9 mouse cellular contexts compared by ENCODE assay signal in the genomic region with DNA sequence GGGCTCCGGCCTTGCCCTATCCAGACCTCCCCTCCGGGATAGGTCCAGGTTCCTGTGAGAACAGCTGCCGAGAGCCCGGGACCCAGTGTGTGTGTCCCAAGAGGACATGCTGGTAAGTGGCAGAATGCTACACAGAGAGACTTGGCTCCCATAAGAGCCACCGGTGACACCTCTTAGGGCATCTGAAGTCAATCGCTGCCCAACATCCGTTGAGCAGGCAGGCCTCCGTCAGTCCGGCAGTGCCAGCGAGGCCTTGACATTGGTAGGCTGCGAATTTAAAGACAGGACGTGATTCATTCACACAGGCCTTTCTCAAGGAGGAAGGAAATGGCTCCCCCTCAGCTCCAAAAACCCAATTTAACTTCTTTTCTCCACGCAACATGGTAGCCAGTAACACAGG. TPM values are rescaled to one million over a fixed set of nuclear protein-coding genes. Genes with fewer than 3 reads are reported as not detected.
DNase-seq lines count a peak whose midpoint lies in the region; ATAC-seq and TF ChIP-seq lines count a peak whose summit lies in the region.
"Had no signal": no experiment of that assay in that cellular context is flagged by ENCODE, and none has a peak within 500 bp of the region (broad histone marks: within the 10 kb centered on the region; RNA-seq: fewer than 3 reads in every experiment).

No protein-coding gene starts in this region.

- peaks cover 36% of the 10 kb centered on the region for H3K4me1 ChIP-seq in liver, adult 2 months (ENCODE audit: control insufficient read depth, insufficient read depth, low read length)
- H3K4me1 ChIP-seq in liver, embryonic 11.5 days (replicated peaks; ENCODE audit: control insufficient read depth, insufficient read depth, low read length), result peaks cover 27% of the 10 kb centered on the region
- H3K4me1 ChIP-seq in forebrain, postnatal 0 days (ENCODE audit: insufficient read depth), result peaks cover 7% of the 10 kb centered on the region; the same call in 1 of the 2 replicates
- peaks cover 30% of the 10 kb centered on the region for H3K4me1 ChIP-seq in neural tube, embryonic 15.5 days

- TF ChIP-seq CTCF in liver, adult 2 months (IDR thresholded peaks at IDR 0.05; ENCODE audit: low read depth, low read length), result no peak
- TF ChIP-seq CTCF in forebrain, postnatal 0 days (IDR thresholded peaks at IDR 0.05; ENCODE audit: low read depth), result no peak

- no peak for ATAC-seq in liver, embryonic 11.5 days (replicated peaks; ENCODE audit: low FRiP score)
- ATAC-seq in forebrain, postnatal 0 days, result no peak
- no peak for ATAC-seq in neural tube, embryonic 15.5 days (ENCODE audit: low FRiP score)

- H3K36me3 ChIP-seq in liver, adult 2 months (ENCODE audit: control insufficient read depth, insufficient read depth, low read length), result no peaks in the 10 kb centered on the region
- H3K36me3 ChIP-seq in liver, embryonic 11.5 days (ENCODE audit: control insufficient read depth, insufficient read depth, low read length), result no peaks in the 10 kb centered on the region
- no peaks in the 10 kb centered on the region for H3K36me3 ChIP-seq in forebrain, postnatal 0 days (ENCODE audit: insufficient read depth)
- H3K36me3 ChIP-seq in neural tube, embryonic 15.5 days, result no peaks in the 10 kb centered on the region

- no peaks in the 10 kb centered on the region for H3K27me3 ChIP-seq in liver, adult 2 months (ENCODE audit: control insufficient read depth, insufficient read depth, low read length)
- H3K27me3 ChIP-seq in liver, embryonic 11.5 days (replicated peaks; ENCODE audit: control insufficient read depth, insufficient read depth, low read length), result no peaks in the 10 kb centered on the region
- no peaks in the 10 kb centered on the region for H3K27me3 ChIP-seq in forebrain, postnatal 0 days (ENCODE audit: insufficient read depth, low read length)
- no peaks in the 10 kb centered on the region for H3K27me3 ChIP-seq in neural tube, embryonic 15.5 days (replicated peaks)

- WGBS in liver, adult 2 months, result 69% methylated on average over 13 of the region's 13 CpGs
- 60% methylated on average over 13 of the region's 13 CpGs for WGBS in liver, embryonic 11.5 days
- WGBS in forebrain, postnatal 0 days, result 89% methylated on average over 13 of the region's 13 CpGs
- 83% methylated on average over 13 of the region's 13 CpGs for WGBS in neural tube, embryonic 15.5 days

- no peak overlapping the region for H3K9ac ChIP-seq in liver, adult 2 months (ENCODE audit: low read depth, low read length)
- no peak overlapping the region for H3K9ac ChIP-seq in liver, embryonic 11.5 days (ENCODE audit: low read depth, low read length)
- H3K9ac ChIP-seq in forebrain, postnatal 0 days, result no peak overlapping the region
- no peak overlapping the region for H3K9ac ChIP-seq in neural tube, embryonic 15.5 days (replicated peaks)

- no peak overlapping the region for H3K4me2 ChIP-seq in liver, embryonic 11.5 days
- H3K4me2 ChIP-seq in forebrain, postnatal 0 days (ENCODE audit: low read depth), result no peak overlapping the region
- no peak overlapping the region for H3K4me2 ChIP-seq in neural tube, embryonic 15.5 days

- DNase-seq in liver, adult 2 months (ENCODE audit: extremely low read depth, low read depth, low spot score), result no peak
- no peak for DNase-seq in liver, embryonic 11.5 days (ENCODE audit: low spot score)
- DNase-seq in forebrain, postnatal 0 days, result no peak
- peak; percentile 42 to 60 for DNase-seq in kidney, postnatal 36 days
- DNase-seq in cerebellum, adult 9-11 months, result no peak
- DNase-seq in natural killer cell, adult 2 months (ENCODE audit: low spot score in 2 of 2), result no peak
- DNase-seq in cerebellum, adult 8-10 months, result no peak

- peaks cover 39% of the 10 kb centered on the region for H3K79me2 ChIP-seq in liver, adult 2 months (ENCODE audit: control insufficient read depth, insufficient read depth, low read length)

- H3K4me3 ChIP-seq in liver, adult 2 months (ENCODE audit: insufficient read depth, low read depth, low read length), result no peak overlapping the region
- H3K4me3 ChIP-seq in liver, embryonic 11.5 days (ENCODE audit: low read depth, low read length), result no peak overlapping the region
- no peak overlapping the region for H3K4me3 ChIP-seq in forebrain, postnatal 0 days (ENCODE audit: low read depth, low read length)
- H3K4me3 ChIP-seq in neural tube, embryonic 15.5 days (replicated peaks), result no peak overlapping the region

- peak overlapping the region; percentile 64 for H3K27ac ChIP-seq in liver, adult 2 months (replicated peaks; ENCODE audit: insufficient read depth, low read depth, low read length)
- H3K27ac ChIP-seq in liver, embryonic 11.5 days (ENCODE audit: low read depth, low read length), result no peak overlapping the region
- peak overlapping the region; percentile 59; the same call in 1 of the 2 replicates for H3K27ac ChIP-seq in forebrain, postnatal 0 days (ENCODE audit: low read depth, low read length)
- peak overlapping the region; percentile 74 for H3K27ac ChIP-seq in neural tube, embryonic 15.5 days (replicated peaks)

- no peak for TF ChIP-seq POLR2A in liver, adult 2 months (IDR thresholded peaks at IDR 0.05; ENCODE audit: extremely low read depth, insufficient read depth, low read length)

- H3K9me3 ChIP-seq in liver, embryonic 11.5 days (ENCODE audit: control insufficient read depth, low read length), result no peaks in the 10 kb centered on the region
- H3K9me3 ChIP-seq in forebrain, postnatal 0 days (ENCODE audit: low read length), result no peaks in the 10 kb centered on the region
- no peaks in the 10 kb centered on the region for H3K9me3 ChIP-seq in neural tube, embryonic 15.5 days (replicated peaks)

RNA-seq across cellular contexts. Expression of a gene that starts 11.1 kb away (rescaled TPM):
- total RNA-seq in liver, adult 2 months (2014; rRNA removed), result 8.0 and 15.4 TPM in 2 replicates
- 29.2 and 35.8 TPM in 2 replicates for polyA plus RNA-seq in liver, adult 2 months (2012; rRNA removed)
- polyA plus RNA-seq in liver, embryonic 11.5 days (2014; fragmentation: Nextera tagmentation; extraction: Ambion mirVana), result 1.8 and 2.2 TPM in 2 replicates
- total RNA-seq in forebrain, postnatal 0 days (2014; rRNA removed), result 9.2 and 10.9 TPM in 2 replicates
- polyA plus RNA-seq in forebrain, postnatal 0 days (2015; fragmentation: Nextera tagmentation; extraction: Ambion mirVana), result 2.7 and 3.3 TPM in 2 replicates
- 3.0 and 5.5 TPM in 2 replicates for polyA plus RNA-seq in neural tube, embryonic 15.5 days (2015; fragmentation: Nextera tagmentation; extraction: Ambion mirVana)

RNA-seq across cellular contexts. Expression of a gene that starts 16.8 kb away (rescaled TPM):
- not detected in 2 replicates for total RNA-seq in liver, adult 2 months (2014; rRNA removed)
- not detected in 2 replicates for polyA plus RNA-seq in liver, adult 2 months (2012; rRNA removed)
- polyA plus RNA-seq in liver, embryonic 11.5 days (2014; fragmentation: Nextera tagmentation; extraction: Ambion mirVana), result 0.09 TPM in 1 of 2 replicates, not detected in the other
- not detected in 2 replicates for total RNA-seq in forebrain, postnatal 0 days (2014; rRNA removed)
- polyA plus RNA-seq in forebrain, postnatal 0 days (2015; fragmentation: Nextera tagmentation; extraction: Ambion mirVana), result not detected in 2 replicates
- not detected in 2 replicates for polyA plus RNA-seq in neural tube, embryonic 15.5 days (2015; fragmentation: Nextera tagmentation; extraction: Ambion mirVana)
- polyA plus RNA-seq: frontal cortex, adult 2 months had no signal

Comparison
In these comparisons a context has a peak if more than half of its experiments do, and no peak if none do; other contexts are left out.
1. DNase-seq: peak in kidney, postnatal 36 days (2 of 2); none in liver, adult 2 months (single experiment), liver, embryonic 11.5 days (single experiment), forebrain, postnatal 0 days (single experiment), cerebellum, adult 9-11 months (single experiment), natural killer cell, adult 2 months (0 of 2) and cerebellum, adult 8-10 months (single experiment).